Mouse (Mus musculus): ENCODE measurements around the gene Itpr3. TPM values are rescaled to one million over a fixed set of nuclear protein-coding genes. Genes with fewer than 3 reads are reported as not detected.

Itpr3 gene
- polyA plus RNA-seq, 1 experiment from 2014 or later: 0.84 TPM

GRCm38 (mm10) chr17:27073778-27074177, 16.7 kb downstream of the Itpr3 start:
- Histone ChIP-seq H3K27ac (ENCODE audit: low read depth, low read length) (no peak overlapping the region), H3K4me3 (ENCODE audit: low read length) (no peak overlapping the region)

GRCm38 (mm10) chr17:27074236-27074635, 17.1 kb downstream of the Itpr3 start:
- Histone ChIP-seq H3K27ac (ENCODE audit: low read depth, low read length) (no peak overlapping the region), H3K9ac (ENCODE audit: low read depth, low read length) (no peak overlapping the region), H3K27me3 (replicated peaks; ENCODE audit: control insufficient read depth, insufficient read depth, low read length) (no peaks in the 10 kb centered on the region), H3K9me3 (ENCODE audit: control insufficient read depth, low read length) (no peaks in the 10 kb centered on the region), H3K36me3 (ENCODE audit: control insufficient read depth, insufficient read depth, low read length) (no peaks in the 10 kb centered on the region), H3K4me1 (ENCODE audit: control insufficient read depth, insufficient read depth, low read depth, low read length) (no peaks in the 10 kb centered on the region; the same call in 1 of the 2 replicates), H3K4me3 (ENCODE audit: low read length) (no peak overlapping the region), H3K4me2 (ENCODE audit: low read length) (no peak overlapping the region)
- no peak for ATAC-seq
- WGBS: 68% methylated on average over 6 of the region's 6 CpGs

More at GRCm38 (mm10) chr17:27073778-27074177, 16.7 kb downstream of the Itpr3 start:
- H3K4me2 ChIP-seq (ENCODE audit: low read length): no peak overlapping the region
- no peak overlapping the region for H3K9ac ChIP-seq (ENCODE audit: low read depth, low read length)
- 70% methylated on average over 9 of the region's 9 CpGs for WGBS
- no peaks in the 10 kb centered on the region; the same call in 1 of the 2 replicates for H3K4me1 ChIP-seq (ENCODE audit: control insufficient read depth, insufficient read depth, low read depth, low read length)
- ATAC-seq: no peak
- H3K9me3 ChIP-seq (ENCODE audit: control insufficient read depth, low read length): no peaks in the 10 kb centered on the region
- no peaks in the 10 kb centered on the region for H3K27me3 ChIP-seq (replicated peaks; ENCODE audit: control insufficient read depth, insufficient read depth, low read length)
- no peaks in the 10 kb centered on the region for H3K36me3 ChIP-seq (ENCODE audit: control insufficient read depth, insufficient read depth, low read length)

GRCm38 (mm10) chr17:27074849-27075745, 18.0 kb downstream of the Itpr3 start:
- Histone ChIP-seq H3K4me2 (ENCODE audit: low read length) (no peak overlapping the region), H3K27ac (ENCODE audit: low read depth, low read length) (no peak overlapping the region), H3K36me3 (ENCODE audit: control insufficient read depth, insufficient read depth, low read length) (no peaks in the 10 kb centered on the region), H3K9me3 (ENCODE audit: control insufficient read depth, low read length) (no peaks in the 10 kb centered on the region), H3K27me3 (replicated peaks; ENCODE audit: control insufficient read depth, insufficient read depth, low read length) (no peaks in the 10 kb centered on the region), H3K9ac (ENCODE audit: low read depth, low read length) (no peak overlapping the region), H3K4me1 (ENCODE audit: control insufficient read depth, insufficient read depth, low read depth, low read length) (no peaks in the 10 kb centered on the region; the same call in 1 of the 2 replicates), H3K4me3 (ENCODE audit: low read length) (no peak overlapping the region)
- WGBS: 79% methylated on average over 17 of the region's 17 CpGs
- ATAC-seq: no peak

- no peak overlapping the region for H3K4me2 ChIP-seq (ENCODE audit: low read length)
- no peak for ATAC-seq
- WGBS: over 99% methylated on average over 7 of the region's 7 CpGs
- no peaks in the 10 kb centered on the region for H3K36me3 ChIP-seq (ENCODE audit: control insufficient read depth, insufficient read depth, low read length)
- H3K27ac ChIP-seq (ENCODE audit: low read depth, low read length): no peak overlapping the region
- no peak overlapping the region for H3K9ac ChIP-seq (ENCODE audit: low read depth, low read length)
- no peaks in the 10 kb centered on the region for H3K27me3 ChIP-seq (replicated peaks; ENCODE audit: control insufficient read depth, insufficient read depth, low read length)
- no peaks in the 10 kb centered on the region; the same call in 1 of the 2 replicates for H3K4me1 ChIP-seq (ENCODE audit: control insufficient read depth, insufficient read depth, low read depth, low read length)
- no peak overlapping the region for H3K4me3 ChIP-seq (ENCODE audit: low read length)
- H3K9me3 ChIP-seq (ENCODE audit: control insufficient read depth, low read length): no peaks in the 10 kb centered on the region
Measured at GRCm38 (mm10) chr17:27077133-27077532, 20.0 kb downstream of the Itpr3 start.

GRCm38 (mm10) chr17:27077920-27078319, 20.8 kb downstream of the Itpr3 start:
- no peak overlapping the region for H3K27ac ChIP-seq (ENCODE audit: low read depth, low read length)
- no peak for ATAC-seq
- H3K27me3 ChIP-seq (replicated peaks; ENCODE audit: control insufficient read depth, insufficient read depth, low read length): no peaks in the 10 kb centered on the region
- H3K4me2 ChIP-seq (ENCODE audit: low read length): no peak overlapping the region
- H3K9ac ChIP-seq (ENCODE audit: low read depth, low read length): no peak overlapping the region
- no peaks in the 10 kb centered on the region for H3K9me3 ChIP-seq (ENCODE audit: control insufficient read depth, low read length)
- no peaks in the 10 kb centered on the region; the same call in 1 of the 2 replicates for H3K4me1 ChIP-seq (ENCODE audit: control insufficient read depth, insufficient read depth, low read depth, low read length)
- 81% methylated on average over 6 of the region's 6 CpGs for WGBS
- H3K36me3 ChIP-seq (ENCODE audit: control insufficient read depth, insufficient read depth, low read length): no peaks in the 10 kb centered on the region
- H3K4me3 ChIP-seq (ENCODE audit: low read length): no peak overlapping the region

- H3K27ac ChIP-seq (ENCODE audit: low read depth, low read length): no peak overlapping the region
- H3K27me3 ChIP-seq (replicated peaks; ENCODE audit: control insufficient read depth, insufficient read depth, low read length): no peaks in the 10 kb centered on the region
- no peaks in the 10 kb centered on the region; the same call in 1 of the 2 replicates for H3K4me1 ChIP-seq (ENCODE audit: control insufficient read depth, insufficient read depth, low read depth, low read length)
- 88% methylated on average over 6 of the region's 6 CpGs for WGBS
- no peak overlapping the region for H3K4me3 ChIP-seq (ENCODE audit: low read length)
- no peak for ATAC-seq
- H3K9ac ChIP-seq (ENCODE audit: low read depth, low read length): no peak overlapping the region
- no peak overlapping the region for H3K4me2 ChIP-seq (ENCODE audit: low read length)
- no peaks in the 10 kb centered on the region for H3K9me3 ChIP-seq (ENCODE audit: control insufficient read depth, low read length)
- H3K36me3 ChIP-seq (ENCODE audit: control insufficient read depth, insufficient read depth, low read length): no peaks in the 10 kb centered on the region
Measured at GRCm38 (mm10) chr17:27078499-27078898, 21.4 kb downstream of the Itpr3 start.

- no peak for ATAC-seq
- WGBS: 82% methylated on average over 5 of the region's 5 CpGs
Measured at GRCm38 (mm10) chr17:27081868-27082267, 24.8 kb downstream of the Itpr3 start.

GRCm38 (mm10) chr17:27082796-27083195, 25.7 kb downstream of the Itpr3 start:
- WGBS: 70% methylated on average over 8 of the region's 8 CpGs

More at GRCm38 (mm10) chr17:27081868-27082267, 24.8 kb downstream of the Itpr3 start:
- Histone ChIP-seq H3K4me1 (ENCODE audit: control insufficient read depth, insufficient read depth, low read depth, low read length) (no peaks in the 10 kb centered on the region), H3K4me2 (ENCODE audit: low read length) (no peak overlapping the region), H3K27me3 (replicated peaks; ENCODE audit: control insufficient read depth, insufficient read depth, low read length) (no peaks in the 10 kb centered on the region), H3K27ac (ENCODE audit: low read depth, low read length) (no peak overlapping the region), H3K4me3 (ENCODE audit: low read length) (no peak overlapping the region), H3K9ac (ENCODE audit: low read depth, low read length) (no peak overlapping the region), H3K36me3 (ENCODE audit: control insufficient read depth, insufficient read depth, low read length) (no peaks in the 10 kb centered on the region), H3K9me3 (ENCODE audit: control insufficient read depth, low read length) (no peaks in the 10 kb centered on the region)

GRCm38 (mm10) chr17:27083601-27084000, 26.5 kb downstream of the Itpr3 start:
- Histone ChIP-seq H3K4me3 (ENCODE audit: low read length) (no peak overlapping the region), H3K4me2 (ENCODE audit: low read length) (no peak overlapping the region), H3K4me1 (ENCODE audit: control insufficient read depth, insufficient read depth, low read depth, low read length) (no peaks in the 10 kb centered on the region), H3K27me3 (replicated peaks; ENCODE audit: control insufficient read depth, insufficient read depth, low read length) (no peaks in the 10 kb centered on the region), H3K27ac (ENCODE audit: low read depth, low read length) (no peak overlapping the region), H3K9me3 (ENCODE audit: control insufficient read depth, low read length) (no peaks in the 10 kb centered on the region), H3K9ac (ENCODE audit: low read depth, low read length) (no peak overlapping the region), H3K36me3 (ENCODE audit: control insufficient read depth, insufficient read depth, low read length) (no peaks in the 10 kb centered on the region)
- WGBS: 82% methylated on average over 9 of the region's 9 CpGs
- ATAC-seq: no peak

More at GRCm38 (mm10) chr17:27082796-27083195, 25.7 kb downstream of the Itpr3 start:
- ATAC-seq: no peak
- no peaks in the 10 kb centered on the region for H3K9me3 ChIP-seq (ENCODE audit: control insufficient read depth, low read length)
- H3K9ac ChIP-seq (ENCODE audit: low read depth, low read length): no peak overlapping the region
- no peak overlapping the region for H3K4me3 ChIP-seq (ENCODE audit: low read length)
- H3K4me1 ChIP-seq (ENCODE audit: control insufficient read depth, insufficient read depth, low read depth, low read length): no peaks in the 10 kb centered on the region
- no peaks in the 10 kb centered on the region for H3K27me3 ChIP-seq (replicated peaks; ENCODE audit: control insufficient read depth, insufficient read depth, low read length)
- no peak overlapping the region for H3K4me2 ChIP-seq (ENCODE audit: low read length)
- H3K27ac ChIP-seq (ENCODE audit: low read depth, low read length): no peak overlapping the region
- H3K36me3 ChIP-seq (ENCODE audit: control insufficient read depth, insufficient read depth, low read length): no peaks in the 10 kb centered on the region
